Mouse (Mus musculus) CH12.LX (cell line): ENCODE results near the gene Asb8. TPM values are rescaled to one million over a fixed set of nuclear protein-coding genes. Genes with fewer than 3 reads are reported as not detected.

ENCODE experiments used
- DNase-seq: peaks from one replicate; pipeline ENCODE4 v3.0.0-alpha.2; 2013; ENCODE audit errors: extremely low read depth
- H3K27ac ChIP-seq: 2 replicates; pipeline ENCODE4 v1.5.1; 2012; ENCODE audit warnings: low read depth, mild to moderate bottlenecking, control low read depth, moderate library complexity; ENCODE audit not compliant: insufficient read depth
- H3K27me3 ChIP-seq: replicated peaks from 2 replicates; pipeline ENCODE3; 2012; ENCODE audit warnings: inconsistent platforms
- H3K36me3 ChIP-seq, 2 experiments: replicated peaks in 1 of 2; 2 replicates each; pipeline versions ENCODE3 to v1.6.1; 2012; ENCODE audit warnings: inconsistent platforms in 1 of 2, low read length in 1 of 2, mild to moderate bottlenecking in 1 of 2, mixed read lengths in 1 of 2, moderate library complexity in 1 of 2; ENCODE audit not compliant: control insufficient read depth in 1 of 2, insufficient read depth in 1 of 2
- H3K4me1 ChIP-seq, 2 experiments: 2 replicates each; pipeline ENCODE4 v1.6.1; 2012; ENCODE audit warnings: inconsistent platforms in 1 of 2, moderate library complexity in 1 of 2; ENCODE audit not compliant: insufficient read depth in 2 of 2, control insufficient read depth in 1 of 2
- H3K4me2 ChIP-seq: 2 replicates; pipeline ENCODE4 v1.6.1; 2012; ENCODE audit warnings: low read depth, mild to moderate bottlenecking, control low read depth; ENCODE audit not compliant: poor library complexity, insufficient read depth, severe bottlenecking
- H3K4me3 ChIP-seq, 3 experiments: fragments of 150-350 bp in 1 of 3; sonication (generic) in 1 of 3; replicated peaks in 1 of 3; 2 replicates each; pipeline versions ENCODE3 to v1.5.1; 2011 to 2012; ENCODE audit warnings: low read depth in 2 of 3, low read length in 2 of 3, mild to moderate bottlenecking in 2 of 3, moderate library complexity in 2 of 3, control low read depth in 1 of 3, improper control_type of control experiment in 1 of 3, inconsistent platforms in 1 of 3, mixed read lengths in 1 of 3; ENCODE audit not compliant: poor library complexity in 1 of 3
- H3K79me2 ChIP-seq: replicated peaks from 2 replicates; pipeline ENCODE4 v1.6.1; 2012; ENCODE audit warnings: mild to moderate bottlenecking, moderate library complexity; ENCODE audit not compliant: control insufficient read depth, poor library complexity, insufficient read depth, severe bottlenecking; ENCODE audit errors: extremely low read depth
- H3K9ac ChIP-seq: 2 replicates; pipeline ENCODE4 v1.6.1; 2012; ENCODE audit warnings: low read depth, mild to moderate bottlenecking, control low read depth, moderate library complexity; ENCODE audit not compliant: insufficient read depth
- H3K9me3 ChIP-seq: replicated peaks from 2 replicates; pipeline ENCODE3; 2012; ENCODE audit warnings: low read length, inconsistent platforms, mixed read lengths
- CHD1 ChIP-seq: IDR thresholded peaks from 2 replicates; pipeline ENCODE4 v1.6.1; 2012; ENCODE audit warnings: low read depth, low read length, improper control_type of control experiment, inconsistent platforms
- CHD2 ChIP-seq: IDR thresholded peaks from 2 replicates; pipeline ENCODE4 v1.6.1; 2011; ENCODE audit warnings: low read length, improper control_type of control experiment
- CTCF ChIP-seq, 2 experiments: IDR thresholded peaks in 1 of 2; conservative IDR thresholded peaks in 1 of 2; 2 replicates each; pipeline ENCODE4 v1.5.1; 2011 to 2012; ENCODE audit warnings: low read depth in 2 of 2, low read length in 2 of 2, improper control_type of control experiment in 1 of 2, inconsistent platforms in 1 of 2, mild to moderate bottlenecking in 1 of 2, moderate library complexity in 1 of 2
- E2F4 ChIP-seq: IDR thresholded peaks from 2 replicates; pipeline ENCODE4 v1.6.1; 2011; ENCODE audit warnings: low read depth, low read length, improper control_type of control experiment; ENCODE audit not compliant: insufficient replicate concordance
- EP300 ChIP-seq: IDR thresholded peaks from 2 replicates; pipeline ENCODE4 v1.6.1; 2011; ENCODE audit warnings: low read length, improper control_type of control experiment
- ETS1 ChIP-seq: conservative IDR thresholded peaks from 2 replicates; pipeline ENCODE4 v1.6.1; 2012; ENCODE audit warnings: low read depth, mild to moderate bottlenecking, inconsistent platforms, low read length, improper control_type of control experiment, moderate library complexity
- GABPA ChIP-seq: IDR thresholded peaks from 2 replicates; pipeline ENCODE4 v1.6.1; 2012; ENCODE audit warnings: low read depth, low read length, improper control_type of control experiment, inconsistent platforms; ENCODE audit not compliant: insufficient replicate concordance
- MAX ChIP-seq: IDR thresholded peaks from 2 replicates; pipeline ENCODE4 v1.6.1; 2011; ENCODE audit warnings: low read length, improper control_type of control experiment
- MAZ ChIP-seq: IDR thresholded peaks from 2 replicates; pipeline ENCODE4 v1.6.1; 2012; ENCODE audit warnings: low read depth, mild to moderate bottlenecking, inconsistent platforms, low read length, improper control_type of control experiment, moderate library complexity
- MEF2A ChIP-seq: IDR thresholded peaks from 2 replicates; pipeline ENCODE4 v1.6.1; 2014; ENCODE audit warnings: low read depth, mild to moderate bottlenecking, inconsistent platforms, low read length, improper control_type of control experiment, borderline replicate concordance
- MXI1 ChIP-seq: IDR thresholded peaks from 2 replicates; pipeline ENCODE4 v1.6.1; 2011; ENCODE audit warnings: mild to moderate bottlenecking, low read depth, low read length, improper control_type of control experiment
- NELFE ChIP-seq: IDR thresholded peaks from 2 replicates; pipeline ENCODE4 v1.6.1; 2011; ENCODE audit warnings: low read depth, low read length, improper control_type of control experiment
- NRF1 ChIP-seq: IDR thresholded peaks from 2 replicates; pipeline ENCODE4 v1.6.1; 2014; ENCODE audit warnings: low read depth, mild to moderate bottlenecking, inconsistent platforms, low read length, improper control_type of control experiment, moderate library complexity
- PAX5 ChIP-seq: IDR thresholded peaks from 2 replicates; pipeline ENCODE4 v1.6.1; 2012; ENCODE audit warnings: low read length, inconsistent platforms, mixed read lengths
- POLR2AphosphoS2 ChIP-seq: IDR thresholded peaks from 2 replicates; pipeline ENCODE4 v1.6.1; 2011; ENCODE audit warnings: low read depth, low read length, improper control_type of control experiment
- RAD21 ChIP-seq: IDR thresholded peaks from 2 replicates; pipeline ENCODE4 v1.6.1; 2011; ENCODE audit warnings: low read depth, mild to moderate bottlenecking, low read length, improper control_type of control experiment, moderate library complexity
- RCOR1 ChIP-seq: conservative IDR thresholded peaks from 2 replicates; pipeline ENCODE4 v1.6.1; 2012; ENCODE audit warnings: low read depth, mild to moderate bottlenecking, inconsistent platforms, low read length, improper control_type of control experiment
- SMC3 ChIP-seq: IDR thresholded peaks from 2 replicates; pipeline ENCODE4 v1.6.1; 2011; ENCODE audit warnings: low read depth, low read length, improper control_type of control experiment
- TBP ChIP-seq: conservative IDR thresholded peaks from 2 replicates; pipeline ENCODE4 v1.6.1; 2011; ENCODE audit warnings: low read depth, low read length, improper control_type of control experiment
- UBTF ChIP-seq: IDR thresholded peaks from 2 replicates; pipeline ENCODE4 v1.6.1; 2012; ENCODE audit warnings: low read depth, mild to moderate bottlenecking, inconsistent platforms, low read length, improper control_type of control experiment, moderate library complexity
- USF2 ChIP-seq: conservative IDR thresholded peaks from 2 replicates; pipeline ENCODE4 v1.6.1; 2011; ENCODE audit warnings: low read depth, low read length, improper control_type of control experiment
- ZKSCAN1 ChIP-seq: IDR thresholded peaks from 2 replicates; pipeline ENCODE4 v1.6.1; 2012; ENCODE audit warnings: low read depth, inconsistent platforms, low read length, improper control_type of control experiment, borderline replicate concordance
- ZNF384 ChIP-seq: IDR thresholded peaks from 2 replicates; pipeline ENCODE4 v1.6.1; 2012; ENCODE audit warnings: low read depth, low read length, improper control_type of control experiment, inconsistent platforms
- dilution Hi-C: fragments of 300-500 bp; cut with MboI; formaldehyde crosslinking; loops from 2 replicates; pipeline ENCODE4 v1.14.3; 2020; ENCODE audit warnings: low sequenced_read_pairs; ENCODE audit not compliant: extremely low pct_unique_long_range_greater_than_20kb, extremely low pct_ligation_motif_present
- in situ Hi-C: fragments of 300-500 bp; cut with MboI; formaldehyde crosslinking; loops from 3 replicates; pipeline ENCODE4 v1.14.3; 2019; ENCODE audit warnings: low sequenced_read_pairs, low pct_ligation_motif_present, low pct_unique_long_range_greater_than_20kb, mixed read lengths
- polyA plus RNA-seq: library from polyadenylated mRNA; unstranded; fragments of >175 nt; gene quantifications from 2 replicates; pipeline ENCODE4 v1.2.1, GENCODE M21; 2012; ENCODE audit warnings: low read depth; ENCODE audit not compliant: insufficient read length
- total RNA-seq, 2 experiments: library from RNA; depleted of rRNA; stranded (reverse); fragments of 300-350 nt in 1 of 2; fragments of >200 nt in 1 of 2; gene quantifications; 2 replicates each; pipeline ENCODE4 v1.2.3; 2012 to 2014

Asb8 gene
- total and polyA plus RNA-seq, 3 experiments, result 20.5 to 32.5 (median 27.7) TPM

- TF ChIP-seq CHD1 (no peak), POLR2AphosphoS2 (no peak), ETS1 (no peak), RAD21 (no peak), GABPA (no peak), UBTF (no peak), CHD2 (no peak), EP300 (no peak), MXI1 (no peak), PAX5 (no peak), CTCF (conservative IDR thresholded peaks at IDR 0.05 in 1 of 2, IDR thresholded peaks at IDR 0.05 in 1 of 2; ENCODE audit: low read depth in 2 of 2, low read length in 2 of 2) (no peak), NELFE (no peak), MAX (no peak), ZKSCAN1 (no peak), TBP (no peak), NRF1 (no peak), RCOR1 (no peak)
- dilution Hi-C loops, result no loop called here
Measured at GRCm38 (mm10) chr15:98213336-98213870, 48.0 kb upstream of the Asb8 start.

GRCm38 (mm10) chr15:98209676-98210075, 44.3 kb upstream of the Asb8 start:
- in situ Hi-C loops, result no loop called here
- Histone ChIP-seq H3K36me3 (no peaks in the 10 kb centered on the region), H3K9ac (no peak overlapping the region), H3K4me3 (no peak overlapping the region), H3K9me3 (peaks cover 2% of the 10 kb centered on the region)
- dilution Hi-C loops, result no loop called here
- DNase-seq, result no peak
- no peak for TF ChIP-seq SMC3
- no peak for TF ChIP-seq CHD2
- TF ChIP-seq USF2, result no peak
- TF ChIP-seq MAZ, result no peak
- no peak for TF ChIP-seq TBP
- TF ChIP-seq CHD1, result no peak
- TF ChIP-seq MEF2A, result no peak
- no peak for TF ChIP-seq PAX5
- no peak for TF ChIP-seq NELFE
- no peak for TF ChIP-seq ZNF384
- no peak for TF ChIP-seq E2F4
- TF ChIP-seq, all 38 proteins: peak for 0
- peaks cover 0 to 4% of the 10 kb centered on the region in 2 experiments; a peak in 1 of 4 replicates for H3K4me1 ChIP-seq
- H3K27ac ChIP-seq, result no peak overlapping the region
- H3K27me3 ChIP-seq, result peaks cover 65% of the 10 kb centered on the region
- no peaks in the 10 kb centered on the region for H3K79me2 ChIP-seq
- no peak overlapping the region for H3K4me2 ChIP-seq

More at GRCm38 (mm10) chr15:98213336-98213870, 48.0 kb upstream of the Asb8 start:
- in situ Hi-C loops, result no loop called here
- Histone ChIP-seq H3K79me2 (no peaks in the 10 kb centered on the region), H3K4me2 (no peak overlapping the region), H3K36me3 (no peaks in the 10 kb centered on the region), H3K4me3 (no peak overlapping the region), H3K27me3 (peaks cover 64% of the 10 kb centered on the region), H3K4me1 (peaks cover 0 to 4% of the 10 kb centered on the region in 2 experiments; a peak in 1 of 4 replicates), H3K9me3 (no peaks in the 10 kb centered on the region), H3K27ac (no peak overlapping the region), H3K9ac (no peak overlapping the region)
- no peak for DNase-seq
